Mouse (Mus musculus): ENCODE data around the gene Rps19. TPM values are rescaled to one million over a fixed set of nuclear protein-coding genes. Genes with fewer than 3 reads are reported as not detected.

Gene Rps19
- polyA plus RNA-seq, 1 experiment = 2,100 TPM

GRCm38 (mm10) chr7:24862853-24863252, 21.3 kb upstream of the Rps19 start:
- no peak overlapping the region for H3K4me3 ChIP-seq (ENCODE audit: low read depth, low read length)
- no peak overlapping the region for H3K27ac ChIP-seq (ENCODE audit: insufficient read depth, low read length)
- no peak overlapping the region for H3K9ac ChIP-seq (ENCODE audit: low read depth, poor library complexity, severe bottlenecking)
- no peaks in the 10 kb centered on the region for H3K4me1 ChIP-seq (ENCODE audit: control insufficient read depth, insufficient read depth, low read length)
- H3K36me3 ChIP-seq (ENCODE audit: control insufficient read depth, insufficient read depth, low read length, poor library complexity, severe bottlenecking) = no peaks in the 10 kb centered on the region
- no peaks in the 10 kb centered on the region for H3K27me3 ChIP-seq (ENCODE audit: control insufficient read depth, insufficient read depth, low read length, poor library complexity, severe bottlenecking)
- TF ChIP-seq CTCF (IDR thresholded peaks at IDR 0.05; ENCODE audit: low read depth, low read length) = no peak
- no peak for TF ChIP-seq POLR2A (IDR thresholded peaks at IDR 0.05; ENCODE audit: insufficient read depth, low read length)
- TF ChIP-seq EP300 (IDR thresholded peaks at IDR 0.05; ENCODE audit: insufficient read depth, low read depth, low read length) = no peak
- no peaks in the 10 kb centered on the region for H3K9me3 ChIP-seq (replicated peaks; ENCODE audit: control insufficient read depth, insufficient read depth, low read length, poor library complexity, severe bottlenecking)

- Histone ChIP-seq H3K4me1 (ENCODE audit: control insufficient read depth, insufficient read depth, low read length) (no peaks in the 10 kb centered on the region), H3K9ac (ENCODE audit: low read depth, poor library complexity, severe bottlenecking) (no peak overlapping the region), H3K27me3 (ENCODE audit: control insufficient read depth, insufficient read depth, low read length, poor library complexity, severe bottlenecking) (no peaks in the 10 kb centered on the region), H3K9me3 (replicated peaks; ENCODE audit: control insufficient read depth, insufficient read depth, low read length, poor library complexity, severe bottlenecking) (no peaks in the 10 kb centered on the region), H3K4me3 (ENCODE audit: low read depth, low read length) (no peak overlapping the region), H3K27ac (ENCODE audit: insufficient read depth, low read length) (no peak overlapping the region), H3K36me3 (ENCODE audit: control insufficient read depth, insufficient read depth, low read length, poor library complexity, severe bottlenecking) (no peaks in the 10 kb centered on the region)
- TF ChIP-seq CTCF (IDR thresholded peaks at IDR 0.05; ENCODE audit: low read depth, low read length) (no peak), POLR2A (IDR thresholded peaks at IDR 0.05; ENCODE audit: insufficient read depth, low read length) (no peak), EP300 (IDR thresholded peaks at IDR 0.05; ENCODE audit: insufficient read depth, low read depth, low read length) (no peak)
These were observed 20.0 kb upstream of the Rps19 start for GRCm38 (mm10) chr7:24864156-24864555.

- H3K27me3 ChIP-seq (ENCODE audit: control insufficient read depth, insufficient read depth, low read length, poor library complexity, severe bottlenecking) = no peaks in the 10 kb centered on the region
- no peaks in the 10 kb centered on the region for H3K9me3 ChIP-seq (replicated peaks; ENCODE audit: control insufficient read depth, insufficient read depth, low read length, poor library complexity, severe bottlenecking)
- no peak overlapping the region for H3K9ac ChIP-seq (ENCODE audit: low read depth, poor library complexity, severe bottlenecking)
- H3K27ac ChIP-seq (ENCODE audit: insufficient read depth, low read length) = no peak overlapping the region
- H3K36me3 ChIP-seq (ENCODE audit: control insufficient read depth, insufficient read depth, low read length, poor library complexity, severe bottlenecking) = no peaks in the 10 kb centered on the region
- TF ChIP-seq EP300 (IDR thresholded peaks at IDR 0.05; ENCODE audit: insufficient read depth, low read depth, low read length) (no peak), CTCF (IDR thresholded peaks at IDR 0.05; ENCODE audit: low read depth, low read length) (no peak), POLR2A (IDR thresholded peaks at IDR 0.05; ENCODE audit: insufficient read depth, low read length) (no peak)
- H3K4me3 ChIP-seq (ENCODE audit: low read depth, low read length) = no peak overlapping the region
- no peaks in the 10 kb centered on the region for H3K4me1 ChIP-seq (ENCODE audit: control insufficient read depth, insufficient read depth, low read length)
These were observed 15.1 kb upstream of the Rps19 start for GRCm38 (mm10) chr7:24869080-24869479.

- no peaks in the 10 kb centered on the region for H3K27me3 ChIP-seq (ENCODE audit: control insufficient read depth, insufficient read depth, low read length, poor library complexity, severe bottlenecking)
- no peaks in the 10 kb centered on the region for H3K36me3 ChIP-seq (ENCODE audit: control insufficient read depth, insufficient read depth, low read length, poor library complexity, severe bottlenecking)
- no peaks in the 10 kb centered on the region for H3K4me1 ChIP-seq (ENCODE audit: control insufficient read depth, insufficient read depth, low read length)
- H3K9ac ChIP-seq (ENCODE audit: low read depth, poor library complexity, severe bottlenecking) = peak within 1 kb of the TSS; percentile 24; the same call in 1 of the 2 replicates
- TF ChIP-seq EP300 (IDR thresholded peaks at IDR 0.05; ENCODE audit: insufficient read depth, low read depth, low read length) (no peak), POLR2A (IDR thresholded peaks at IDR 0.05; ENCODE audit: insufficient read depth, low read length) (no peak), CTCF (IDR thresholded peaks at IDR 0.05; ENCODE audit: low read depth, low read length) (no peak)
- no peak within 1 kb of the TSS for H3K27ac ChIP-seq (ENCODE audit: insufficient read depth, low read length)
- no peaks in the 10 kb centered on the region for H3K9me3 ChIP-seq (replicated peaks; ENCODE audit: control insufficient read depth, insufficient read depth, low read length, poor library complexity, severe bottlenecking)
- H3K4me3 ChIP-seq (ENCODE audit: low read depth, low read length) = peak within 1 kb of the TSS; percentile 21; the same call in 1 of the 2 replicates
These were observed 14.5 kb upstream of the Rps19 start, which contains the start of the genes Lypd4 and Dmrtc2 for GRCm38 (mm10) chr7:24869532-24870165. Lypd4 (minus strand) TSS chr7:24869941. Dmrtc2 (plus strand) TSS chr7:24870057.

GRCm38 (mm10) chr7:24877588-24877987, 6.6 kb upstream of the Rps19 start:
- Histone ChIP-seq H3K36me3 (ENCODE audit: control insufficient read depth, insufficient read depth, low read length, poor library complexity, severe bottlenecking) (no peaks in the 10 kb centered on the region), H3K4me1 (ENCODE audit: control insufficient read depth, insufficient read depth, low read length) (peaks cover 7% of the 10 kb centered on the region), H3K4me3 (ENCODE audit: low read depth, low read length) (no peak overlapping the region), H3K27me3 (ENCODE audit: control insufficient read depth, insufficient read depth, low read length, poor library complexity, severe bottlenecking) (no peaks in the 10 kb centered on the region), H3K9me3 (replicated peaks; ENCODE audit: control insufficient read depth, insufficient read depth, low read length, poor library complexity, severe bottlenecking) (no peaks in the 10 kb centered on the region), H3K9ac (ENCODE audit: low read depth, poor library complexity, severe bottlenecking) (no peak overlapping the region), H3K27ac (ENCODE audit: insufficient read depth, low read length) (no peak overlapping the region)
- TF ChIP-seq POLR2A (IDR thresholded peaks at IDR 0.05; ENCODE audit: insufficient read depth, low read length) (no peak), CTCF (IDR thresholded peaks at IDR 0.05; ENCODE audit: low read depth, low read length) (no peak), EP300 (IDR thresholded peaks at IDR 0.05; ENCODE audit: insufficient read depth, low read depth, low read length) (no peak)

GRCm38 (mm10) chr7:24879620-24880019, 4.6 kb upstream of the Rps19 start:
- Histone ChIP-seq H3K9ac (ENCODE audit: low read depth, poor library complexity, severe bottlenecking) (no peak overlapping the region), H3K4me3 (ENCODE audit: low read depth, low read length) (peak overlapping the region; percentile 26), H3K4me1 (ENCODE audit: control insufficient read depth, insufficient read depth, low read length) (peaks cover 7% of the 10 kb centered on the region), H3K27ac (ENCODE audit: insufficient read depth, low read length) (peak overlapping the region; percentile 66), H3K27me3 (ENCODE audit: control insufficient read depth, insufficient read depth, low read length, poor library complexity, severe bottlenecking) (no peaks in the 10 kb centered on the region), H3K36me3 (ENCODE audit: control insufficient read depth, insufficient read depth, low read length, poor library complexity, severe bottlenecking) (no peaks in the 10 kb centered on the region), H3K9me3 (replicated peaks; ENCODE audit: control insufficient read depth, insufficient read depth, low read length, poor library complexity, severe bottlenecking) (no peaks in the 10 kb centered on the region)
- TF ChIP-seq EP300 (IDR thresholded peaks at IDR 0.05; ENCODE audit: insufficient read depth, low read depth, low read length) = peak; percentile 84
- TF ChIP-seq CTCF (IDR thresholded peaks at IDR 0.05; ENCODE audit: low read depth, low read length) = no peak

All from ES-Bruce4 (cell line).